Mouse (Mus musculus) kidney, postnatal 36 days (tissue): Measurements from ENCODE around the gene Prkar1b.

Source experiments
- DNase-seq, 2 experiments: peaks; one replicate each; pipeline ENCODE4 v3.0.0; 2021 to 2022; ENCODE audit warnings: mixed read lengths in 2 of 2

The Prkar1b gene

GRCm38 (mm10) chr5:139145726-139146125 is 4.1 kb downstream of the Prkar1b start:
- no peak for DNase-seq

GRCm38 (mm10) chr5:139143890-139144289 is 5.9 kb downstream of the Prkar1b start:
- DNase-seq: no peak

GRCm38 (mm10) chr5:139141326-139141725 is 8.5 kb downstream of the Prkar1b start:
- DNase-seq: peak; percentile 51 to 55

- no peak for DNase-seq
Observed at GRCm38 (mm10) chr5:139140589-139140988, 9.2 kb downstream of the Prkar1b start.

GRCm38 (mm10) chr5:139138926-139139472 is 10.8 kb downstream of the Prkar1b start:
- no peak for DNase-seq

- no peak for DNase-seq
Observed at GRCm38 (mm10) chr5:139138261-139138925, 11.4 kb downstream of the Prkar1b start.

GRCm38 (mm10) chr5:139137176-139137575 is 12.6 kb downstream of the Prkar1b start:
- no peak for DNase-seq

- DNase-seq: no peak
Observed at GRCm38 (mm10) chr5:139136341-139136740, 13.5 kb downstream of the Prkar1b start.

- DNase-seq: peak in 1 of 2 experiments; percentile 10
Observed at GRCm38 (mm10) chr5:139134501-139134900, 15.3 kb downstream of the Prkar1b start.

- no peak for DNase-seq
Observed at GRCm38 (mm10) chr5:139130351-139130750, 19.4 kb downstream of the Prkar1b start.

GRCm38 (mm10) chr5:139129572-139130151 is 20.1 kb downstream of the Prkar1b start:
- peak in 1 of 2 experiments; percentile 19 for DNase-seq

- DNase-seq: no peak
Observed at GRCm38 (mm10) chr5:139129078-139129477, 20.7 kb downstream of the Prkar1b start.

- DNase-seq: no peak
Observed at GRCm38 (mm10) chr5:139128476-139129065, 21.2 kb downstream of the Prkar1b start.

- no peak for DNase-seq
Observed at GRCm38 (mm10) chr5:139125717-139126116, 24.1 kb downstream of the Prkar1b start.

- no peak for DNase-seq
Observed at GRCm38 (mm10) chr5:139118961-139119276, 30.9 kb downstream of the Prkar1b start.

GRCm38 (mm10) chr5:139118139-139118960 is 31.5 kb downstream of the Prkar1b start:
- DNase-seq: peak; percentile 23 to 24

GRCm38 (mm10) chr5:139115507-139115906 is 34.3 kb downstream of the Prkar1b start:
- DNase-seq: no peak

GRCm38 (mm10) chr5:139114876-139115275 is 34.9 kb downstream of the Prkar1b start:
- DNase-seq: no peak

- DNase-seq: no peak
Observed at GRCm38 (mm10) chr5:139112418-139112817, 37.4 kb downstream of the Prkar1b start.

- no peak for DNase-seq
Observed at GRCm38 (mm10) chr5:139111991-139112390, 37.8 kb downstream of the Prkar1b start.

GRCm38 (mm10) chr5:139110140-139110855 is 39.5 kb downstream of the Prkar1b start:
- no peak for DNase-seq

GRCm38 (mm10) chr5:139107815-139108214 is 42.0 kb downstream of the Prkar1b start:
- DNase-seq: peak in 1 of 2 experiments; percentile 20
